Mouse (Mus musculus) kidney, postnatal 0 days (tissue): Measurements from ENCODE around the gene Col4a1. TPM values are rescaled to one million over a fixed set of nuclear protein-coding genes. Genes with fewer than 3 reads are reported as not detected.

Source experiments
- ATAC-seq: fragments of 200-750 bp; cut with Nextera tagmentation; replicated peaks from 2 replicates; pipeline ENCODE4 v1.8.0; 2017; ENCODE audit warnings: low read depth, moderate number of reproducible peaks, moderate TSS enrichment, moderate library complexity; ENCODE audit not compliant: low FRiP score
- DNase-seq: peaks from one replicate; pipeline ENCODE4 v3.0.0-alpha.2; 2016; ENCODE audit warnings: low spot score
- H3K27ac ChIP-seq: fragments of 300-500 bp; sonication (generic); 2 replicates; pipeline ENCODE4 v1.5.1; 2014; ENCODE audit warnings: mild to moderate bottlenecking
- H3K27me3 ChIP-seq: fragments of 300-500 bp; sonication (generic); 2 replicates; pipeline ENCODE4 v1.6.1; 2014; ENCODE audit warnings: low read length, mixed read lengths; ENCODE audit not compliant: insufficient read depth
- H3K36me3 ChIP-seq: fragments of 300-500 bp; sonication (generic); 2 replicates; pipeline ENCODE4 v1.6.1; 2014; ENCODE audit warnings: low read length, mixed read lengths; ENCODE audit not compliant: insufficient read depth
- H3K4me1 ChIP-seq: fragments of 300-500 bp; sonication (generic); replicated peaks from 2 replicates; pipeline ENCODE4 v1.6.1; 2014; ENCODE audit warnings: antibody characterized with exemption, low read length, mixed read lengths; ENCODE audit not compliant: insufficient read depth
- H3K4me2 ChIP-seq: fragments of 300-500 bp; sonication (generic); 2 replicates; pipeline ENCODE4 v1.6.1; 2014; ENCODE audit warnings: mild to moderate bottlenecking, low read length, moderate library complexity, mixed read lengths
- H3K4me3 ChIP-seq: fragments of 300-500 bp; sonication (generic); replicated peaks from 2 replicates; pipeline ENCODE4 v1.5.1; 2014; ENCODE audit warnings: low read depth, low read length
- H3K9ac ChIP-seq: fragments of 300-500 bp; sonication (generic); 2 replicates; pipeline ENCODE4 v1.6.1; 2014; ENCODE audit warnings: low read depth, low read length
- H3K9me3 ChIP-seq: fragments of 300-500 bp; sonication (generic); replicated peaks from 2 replicates; pipeline ENCODE4 v1.6.1; 2016; ENCODE audit warnings: low read length, inconsistent platforms, mixed read lengths
- CTCF ChIP-seq: IDR thresholded peaks from 2 replicates; pipeline ENCODE4 v1.5.1; 2016; ENCODE audit warnings: antibody characterized with exemption, low read depth, mild to moderate bottlenecking, moderate library complexity
- WGBS: fragments of 180-500 bp; shearing (Covaris S2); extraction: QIAGEN DNeasy Blood & Tissue Kit; methylation state at CpG from one replicate; pipeline ENCODE4 v1.1.7; 2014; 5-methylcytosine and 5-hydroxymethylcytosine counted together
- polyA plus RNA-seq: library from polyadenylated mRNA; unstranded; fragments of >200 nt; fragmentation: Nextera tagmentation; extraction: Ambion mirVana; gene quantifications from 2 replicates; pipeline ENCODE4 v1.2.1, GENCODE M21; 2015

Col4a1 gene
- polyA plus RNA-seq, 1 experiment from 2014 or later: 305 TPM

DNA sequence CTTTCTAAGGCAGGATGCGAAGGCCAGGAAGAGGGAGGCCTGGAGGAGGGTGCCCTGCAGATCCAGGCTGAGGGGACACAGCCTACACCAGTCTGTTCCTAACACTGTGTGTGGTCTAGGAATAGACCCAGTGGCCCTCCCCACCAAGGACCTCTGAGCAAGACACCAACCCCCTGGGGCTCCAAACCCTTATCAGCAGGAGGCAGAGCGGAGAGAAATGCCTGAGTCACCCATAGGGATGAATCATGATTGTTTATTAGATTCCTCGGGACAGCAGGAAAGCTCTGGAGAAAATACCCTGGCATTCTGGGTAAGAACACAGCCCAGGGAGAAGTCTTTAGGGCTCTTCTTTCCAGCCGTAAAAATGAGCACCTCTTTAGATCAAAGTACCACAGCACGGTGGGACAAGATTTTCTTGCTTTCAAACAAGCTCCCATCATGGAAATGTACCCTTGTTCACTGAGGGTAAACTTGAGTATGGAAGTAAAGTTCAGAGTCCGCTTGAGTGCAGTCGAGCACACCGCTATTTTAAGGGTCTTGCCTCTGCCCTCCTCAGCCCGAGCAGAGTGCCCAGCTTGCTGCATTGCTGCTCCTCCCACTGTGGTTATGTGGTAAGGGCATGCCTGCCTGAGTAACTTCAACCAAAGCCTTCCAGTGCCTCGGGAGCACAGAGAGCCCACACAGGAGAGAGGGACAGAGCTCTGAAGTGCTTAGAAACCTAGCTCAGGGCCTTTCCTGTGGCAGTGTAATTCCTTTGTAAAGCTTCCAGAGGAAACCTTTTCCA lies 52.6 kb downstream of the Col4a1 start:
- Histone ChIP-seq H3K36me3 (0 out of 2 replicates have a peak, but pooled peaks cover 3% of the 10 kb centered on the region), H3K9ac (no peak overlapping the region), H3K4me1 (peaks cover 83% of the 10 kb centered on the region), H3K4me2 (peak overlapping the region; percentile 14; the same call in 1 of the 2 replicates), H3K9me3 (no peaks in the 10 kb centered on the region), H3K27ac (peak overlapping the region; percentile 78), H3K27me3 (no peaks in the 10 kb centered on the region), H3K4me3 (no peak overlapping the region)
- 14% methylated on average over 10 of the region's 10 CpGs for WGBS
- DNase-seq (peak; percentile 76), ATAC-seq (peak; percentile 75)
- TF ChIP-seq CTCF: no peak; the same call in 1 of the 2 replicates

DNA sequence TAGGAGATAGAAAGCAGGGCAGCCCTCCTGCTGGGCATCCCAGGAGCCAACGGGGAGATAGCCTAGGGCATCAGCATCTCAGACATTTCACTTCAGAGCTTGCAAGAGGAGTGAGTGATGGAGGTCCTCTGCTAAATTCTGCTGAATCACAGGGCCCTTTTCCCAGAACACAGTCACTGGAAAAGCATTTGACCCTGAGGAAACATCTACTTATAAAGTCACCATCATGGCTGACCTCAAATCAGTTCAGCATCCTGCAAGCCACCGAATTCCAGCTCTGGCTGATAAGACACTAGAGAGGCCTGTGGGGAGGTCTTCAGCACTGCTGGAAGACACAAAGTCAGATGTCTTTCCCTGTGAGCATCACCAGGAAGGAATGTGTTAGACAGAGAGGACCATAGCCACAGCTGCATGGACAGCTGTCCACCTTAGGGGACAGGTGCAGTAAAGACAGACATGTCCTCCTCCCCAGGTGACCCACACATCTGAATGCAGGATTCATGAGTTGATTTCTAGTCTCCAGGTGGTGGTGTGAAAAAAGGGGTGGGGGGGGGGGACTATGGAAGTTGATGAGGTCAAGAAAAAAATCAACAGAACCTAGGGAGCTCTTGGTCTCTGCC lies 54.0 kb downstream of the Col4a1 start:
- DNase-seq: no peak
- TF ChIP-seq CTCF: no peak
- Histone ChIP-seq H3K9ac (no peak overlapping the region), H3K4me1 (peaks cover 80% of the 10 kb centered on the region), H3K9me3 (no peaks in the 10 kb centered on the region), H3K4me2 (no peak overlapping the region), H3K27ac (peak overlapping the region; percentile 78), H3K27me3 (no peaks in the 10 kb centered on the region), H3K4me3 (no peak overlapping the region), H3K36me3 (0 out of 2 replicates have a peak, but pooled peaks cover 3% of the 10 kb centered on the region)
- WGBS: 64% methylated on average over 2 of the region's 2 CpGs
- no peak for ATAC-seq

- Histone ChIP-seq H3K9ac (no peak overlapping the region), H3K27me3 (no peaks in the 10 kb centered on the region), H3K9me3 (no peaks in the 10 kb centered on the region), H3K4me1 (peaks cover 80% of the 10 kb centered on the region), H3K4me2 (no peak overlapping the region; the same call in 1 of the 2 replicates), H3K27ac (peak overlapping the region; percentile 72), H3K36me3 (0 out of 2 replicates have a peak, but pooled peaks cover 3% of the 10 kb centered on the region), H3K4me3 (no peak overlapping the region)
- DNase-seq: no peak
- TF ChIP-seq CTCF: no peak
- WGBS: 34% methylated on average over 13 of the region's 13 CpGs
- no peak for ATAC-seq
Measured at GRCm38 (mm10) chr8:11257079-11258017, 55.3 kb downstream of the Col4a1 start.

- Histone ChIP-seq H3K27ac (peak overlapping the region; percentile 72), H3K4me3 (no peak overlapping the region), H3K4me1 (peaks cover 75% of the 10 kb centered on the region), H3K9me3 (no peaks in the 10 kb centered on the region), H3K9ac (no peak overlapping the region), H3K4me2 (peak overlapping the region; percentile 13; the same call in 1 of the 2 replicates), H3K36me3 (0 out of 2 replicates have a peak, but pooled peaks cover 2% of the 10 kb centered on the region), H3K27me3 (no peaks in the 10 kb centered on the region)
- ATAC-seq (no peak), DNase-seq (peak; percentile 68)
- TF ChIP-seq CTCF: no peak
- 20% methylated on average over 7 of the region's 7 CpGs for WGBS
Measured at GRCm38 (mm10) chr8:11256405-11256804, 56.2 kb downstream of the Col4a1 start.

DNA sequence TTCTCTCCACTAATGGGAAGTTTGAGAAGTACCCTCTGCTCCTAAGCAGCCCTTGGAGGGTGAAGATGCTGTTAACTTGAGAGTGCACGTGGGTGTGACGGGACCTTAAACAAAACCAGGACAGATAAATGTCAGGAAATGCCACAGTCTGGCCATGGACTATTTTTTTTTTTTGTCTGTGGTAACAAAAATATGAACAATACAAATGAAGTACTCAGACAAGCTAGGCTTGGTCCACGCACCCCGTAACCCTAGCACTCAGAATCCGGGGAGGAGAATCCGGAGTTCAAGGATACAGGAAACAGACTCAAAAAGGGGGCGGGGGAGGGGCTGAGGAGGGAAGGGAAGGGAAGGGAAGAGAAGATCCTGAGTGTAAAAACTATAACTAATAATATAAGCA lies 56.9 kb downstream of the Col4a1 start:
- DNase-seq (no peak), ATAC-seq (no peak)
- Histone ChIP-seq H3K4me1 (peaks cover 68% of the 10 kb centered on the region), H3K36me3 (no peaks in the 10 kb centered on the region), H3K9ac (no peak overlapping the region), H3K9me3 (no peaks in the 10 kb centered on the region), H3K4me3 (no peak overlapping the region), H3K4me2 (no peak overlapping the region), H3K27me3 (no peaks in the 10 kb centered on the region), H3K27ac (peak overlapping the region; percentile 72; the same call in 1 of the 2 replicates)
- TF ChIP-seq CTCF: no peak
- 49% methylated on average over 7 of the region's 7 CpGs for WGBS
